Mouse (Mus musculus) bone marrow, adult 2 months (tissue): Measurements from ENCODE around the gene Blvrb. TPM values are rescaled to one million over a fixed set of nuclear protein-coding genes. Genes with fewer than 3 reads are reported as not detected.

Source experiments
- H3K27ac ChIP-seq: fragments of 200-500 bp; 2 replicates; pipeline ENCODE4 v1.5.1; 2012; ENCODE audit warnings: low read depth, mild to moderate bottlenecking, control low read depth, inconsistent platforms, low read length; ENCODE audit not compliant: control insufficient read depth, poor library complexity, insufficient read depth
- H3K4me1 ChIP-seq: fragments of 200-500 bp; 2 replicates; pipeline ENCODE4 v1.6.1; 2011; ENCODE audit warnings: low read length; ENCODE audit not compliant: control insufficient read depth, insufficient read depth
- H3K4me3 ChIP-seq: fragments of 200-500 bp; replicated peaks from 2 replicates; pipeline ENCODE3; 2011; ENCODE audit warnings: mild to moderate bottlenecking, low read depth, low read length, control low read depth; ENCODE audit not compliant: control insufficient read depth
- CTCF ChIP-seq: fragments of 200-500 bp; IDR thresholded peaks from 2 replicates; pipeline ENCODE4 v1.5.1; 2011; ENCODE audit warnings: low read length, control low read depth; ENCODE audit not compliant: control insufficient read depth, insufficient read depth
- POLR2A ChIP-seq: fragments of 200-500 bp; IDR thresholded peaks from 2 replicates; pipeline ENCODE4 v1.6.1; 2011; ENCODE audit warnings: low read depth, mild to moderate bottlenecking, control low read depth, low read length, borderline replicate concordance; ENCODE audit not compliant: control insufficient read depth
- WGBS: fragments of 180-500 bp; shearing (Covaris S2); methylation state at CpG from one replicate; pipeline ENCODE4 v1.1.7; 2018; 5-methylcytosine and 5-hydroxymethylcytosine counted together
- polyA plus RNA-seq: library from polyadenylated mRNA; stranded (reverse); fragments of >200 nt; gene quantifications from 2 replicates; pipeline ENCODE4 v1.2.4, GENCODE M21; 2011; ENCODE audit warnings: low replicate concordance; ENCODE audit not compliant: missing spikeins, insufficient read depth, insufficient read length

The Blvrb gene
- polyA plus RNA-seq, 1 experiment: 323 TPM

DNA sequence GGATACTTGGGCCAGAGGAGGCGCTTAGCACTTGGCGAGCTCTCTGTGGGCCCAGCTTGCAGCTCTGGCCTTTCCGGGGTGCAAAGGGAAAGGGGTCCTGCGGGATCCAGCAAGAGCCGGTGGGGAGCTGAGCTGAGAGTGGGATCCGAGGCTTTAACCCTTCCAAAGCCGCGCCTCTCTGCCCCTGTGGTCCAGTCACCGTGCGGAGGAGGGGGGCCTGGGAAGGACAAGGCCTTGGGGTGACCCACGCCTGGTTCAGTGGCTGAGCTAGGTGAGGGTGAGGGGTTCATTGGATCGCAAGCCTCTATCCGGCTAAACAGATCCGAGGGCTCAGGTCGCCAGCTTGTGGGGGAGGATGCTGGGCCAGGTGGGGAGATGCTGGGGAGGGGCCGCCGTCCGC is 1.7 kb upstream of the Blvrb start:
- H3K4me1 ChIP-seq: peaks cover 7% of the 10 kb centered on the region
- H3K4me3 ChIP-seq: no peak overlapping the region
- TF ChIP-seq POLR2A: no peak
- no peak for TF ChIP-seq CTCF
- 15% methylated on average over 18 of the region's 18 CpGs for WGBS
- H3K27ac ChIP-seq: no peak overlapping the region

DNA sequence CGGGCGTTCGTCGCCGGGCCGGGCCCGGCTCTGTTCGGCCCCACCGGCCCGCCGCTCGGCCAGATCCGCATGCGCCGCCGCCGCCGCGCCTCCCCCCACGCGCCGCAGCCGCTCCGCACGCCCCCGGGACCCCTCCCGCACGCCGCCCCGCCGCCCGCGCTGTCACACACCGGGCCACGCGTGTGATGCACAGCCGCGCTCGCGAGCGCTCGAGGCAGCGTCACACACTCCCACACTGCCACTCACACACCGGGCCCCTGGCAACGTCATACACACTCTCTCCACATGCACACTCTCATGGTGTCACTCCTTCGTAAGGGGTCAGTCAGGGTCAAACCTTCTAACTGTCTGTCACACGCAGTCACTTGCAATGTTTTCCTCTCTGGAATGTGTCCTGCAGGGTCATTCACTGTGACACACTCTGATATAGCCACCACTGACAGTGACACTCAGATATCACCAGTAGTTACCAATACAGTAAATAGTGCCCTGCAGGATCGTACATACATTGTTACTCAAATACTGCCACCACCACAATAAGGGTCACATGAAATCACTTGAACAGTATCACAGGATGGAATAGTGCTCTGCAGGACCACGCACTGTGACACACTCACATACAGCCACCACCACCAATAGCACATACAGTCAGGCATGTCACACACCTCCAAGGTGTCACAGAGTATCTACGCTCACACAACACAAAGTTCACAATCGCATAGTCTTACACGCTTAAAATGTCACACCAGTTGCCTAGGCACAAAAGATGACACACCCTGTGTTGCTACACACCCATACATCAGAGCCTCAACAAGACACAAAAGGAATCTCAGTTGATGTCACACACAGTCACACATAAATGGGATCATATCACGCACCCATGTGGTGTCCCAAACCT is 1.0 kb upstream of the Blvrb start:
- peaks cover 9% of the 10 kb centered on the region for H3K4me1 ChIP-seq
- 9% methylated on average over 53 of the region's 53 CpGs for WGBS
- no peak overlapping the region for H3K27ac ChIP-seq
- TF ChIP-seq CTCF: no peak
- no peak for TF ChIP-seq POLR2A
- peak overlapping the region; percentile 19 for H3K4me3 ChIP-seq

DNA sequence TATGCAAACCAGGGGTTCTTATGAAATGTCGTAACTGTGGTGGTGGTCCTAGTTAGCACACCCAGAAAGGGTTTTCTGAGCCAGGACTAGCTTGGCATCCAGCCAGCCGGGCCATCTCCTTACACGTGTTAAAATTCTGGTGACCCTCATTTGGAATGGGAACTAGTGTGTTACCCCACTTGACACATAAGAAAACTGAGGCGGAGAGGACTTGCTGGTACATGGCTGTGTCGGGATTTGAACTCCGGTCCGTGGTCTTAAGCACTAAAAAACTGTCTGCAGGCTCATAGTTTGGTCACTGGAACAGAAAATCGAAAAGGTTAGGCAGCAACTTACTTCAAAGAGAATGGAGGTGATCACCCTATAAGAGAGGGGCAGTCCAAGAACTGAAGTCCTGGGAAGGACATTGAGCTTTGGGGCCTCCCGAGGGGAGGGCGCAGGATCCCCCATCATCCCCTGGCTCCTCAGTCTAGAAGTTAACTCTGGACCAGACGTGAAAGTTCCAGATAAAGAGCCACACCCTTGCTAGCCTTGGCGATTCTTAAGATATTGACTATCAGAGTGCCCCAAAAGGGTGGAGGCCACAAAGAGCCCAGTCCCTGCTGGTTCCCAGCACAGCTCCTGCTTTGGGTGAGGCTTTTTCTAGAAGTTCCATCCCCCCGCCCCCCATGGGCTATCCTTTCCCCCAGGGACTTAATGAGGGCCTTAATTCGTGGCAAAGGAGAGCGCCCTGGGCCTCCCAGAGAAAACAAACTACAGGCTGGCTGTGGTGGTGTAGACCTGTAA is 836 bp downstream of the Blvrb start:
- Histone ChIP-seq H3K27ac (peak overlapping the region; percentile 93), H3K4me1 (peaks cover 12% of the 10 kb centered on the region), H3K4me3 (peak overlapping the region; percentile 82)
- 34% methylated on average over 15 of the region's 15 CpGs for WGBS
- TF ChIP-seq CTCF (no peak), POLR2A (no peak)

DNA sequence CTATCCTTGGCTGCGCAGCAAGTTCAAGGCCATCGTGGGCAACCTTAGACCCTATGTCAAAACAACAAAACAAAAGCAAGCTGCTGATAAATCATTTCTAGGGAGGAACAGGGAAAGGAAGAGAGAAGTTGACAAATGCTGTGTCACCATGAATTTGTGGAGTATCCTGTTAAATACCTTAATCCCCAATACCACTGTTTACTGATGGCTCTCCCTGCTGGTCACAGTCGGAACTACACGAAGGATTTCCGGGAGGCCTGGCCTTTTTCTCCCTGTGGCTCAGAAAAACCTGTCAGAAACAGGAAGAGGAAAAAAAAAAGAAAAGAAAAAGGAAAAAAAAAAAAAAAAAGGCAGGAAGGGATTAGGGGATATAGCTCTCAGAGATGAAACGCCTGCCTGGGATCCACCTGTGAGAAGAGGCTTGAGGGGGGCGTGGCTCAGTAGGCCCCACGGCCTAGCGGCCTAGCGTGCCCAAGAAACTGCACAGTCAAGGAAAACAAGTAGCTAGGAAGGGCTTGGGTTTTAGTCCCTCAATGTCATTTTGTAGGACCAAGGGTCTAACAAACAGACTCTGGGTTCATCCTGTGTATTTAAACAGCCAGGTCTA is 1.6 kb downstream of the Blvrb start:
- 39% methylated on average over 10 of the region's 10 CpGs for WGBS
- Histone ChIP-seq H3K27ac (peak overlapping the region; percentile 93), H3K4me3 (peak overlapping the region; percentile 60), H3K4me1 (peaks cover 12% of the 10 kb centered on the region)
- TF ChIP-seq POLR2A: peak; percentile 33; the same call in 1 of the 2 replicates
- TF ChIP-seq CTCF: peak; percentile 32; the same call in 1 of the 2 replicates

DNA sequence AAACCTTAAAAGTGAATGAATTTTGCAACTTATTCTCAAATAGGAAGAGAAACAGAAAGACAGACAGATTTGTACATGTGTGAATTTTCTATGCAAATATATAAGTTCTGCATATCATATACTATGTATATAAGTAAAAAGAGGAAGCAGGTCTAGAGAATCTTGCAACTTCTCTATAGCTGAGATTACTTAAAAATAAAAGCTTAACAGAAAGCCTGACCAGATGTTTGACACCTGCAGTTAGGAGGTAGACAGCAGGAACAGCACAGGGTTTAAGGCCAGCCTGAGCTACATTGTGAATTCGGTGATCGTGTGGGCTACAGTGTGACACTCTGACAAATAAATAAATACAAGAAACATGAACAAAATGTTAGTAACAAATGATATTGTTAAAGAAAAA is 3.6 kb downstream of the Blvrb start:
- no peak for TF ChIP-seq CTCF
- TF ChIP-seq POLR2A: no peak
- WGBS: 32% methylated on average over 2 of the region's 2 CpGs
- Histone ChIP-seq H3K4me1 (peaks cover 15% of the 10 kb centered on the region), H3K4me3 (no peak overlapping the region), H3K27ac (peak overlapping the region; percentile 32; the same call in 1 of the 2 replicates)

DNA sequence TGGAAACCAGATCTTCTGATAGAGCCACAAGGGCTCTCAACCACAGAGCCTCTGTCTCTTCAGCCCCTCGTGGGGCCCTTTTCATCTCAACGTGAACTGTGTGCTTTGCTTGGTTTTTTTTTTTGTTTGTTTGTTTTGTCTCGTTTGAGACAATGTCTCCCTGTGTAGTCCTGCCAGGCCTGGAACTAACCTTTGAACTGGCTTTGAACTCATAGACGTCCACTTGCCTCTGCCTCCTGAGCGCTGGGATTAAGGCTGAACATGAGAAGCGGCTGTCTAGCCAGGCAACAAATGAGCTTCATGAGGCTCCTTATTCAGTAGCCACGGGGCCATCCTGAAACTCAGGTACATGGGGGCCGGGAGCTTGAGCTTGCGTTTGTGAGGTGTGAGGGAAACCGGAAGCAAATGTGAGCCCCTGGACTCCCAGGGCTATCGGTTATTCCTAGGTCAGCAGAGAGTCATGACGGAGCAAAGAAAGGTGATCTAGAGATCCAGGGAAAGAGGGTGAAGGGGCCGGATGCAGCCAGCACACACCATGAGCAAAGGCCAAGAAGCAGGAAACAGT is 4.5 kb downstream of the Blvrb start:
- H3K4me1 ChIP-seq: peaks cover 10% of the 10 kb centered on the region
- peak overlapping the region; percentile 55 for H3K27ac ChIP-seq
- no peak for TF ChIP-seq POLR2A
- TF ChIP-seq CTCF: no peak
- no peak overlapping the region for H3K4me3 ChIP-seq
- WGBS: 85% methylated on average over 13 of the region's 13 CpGs

DNA sequence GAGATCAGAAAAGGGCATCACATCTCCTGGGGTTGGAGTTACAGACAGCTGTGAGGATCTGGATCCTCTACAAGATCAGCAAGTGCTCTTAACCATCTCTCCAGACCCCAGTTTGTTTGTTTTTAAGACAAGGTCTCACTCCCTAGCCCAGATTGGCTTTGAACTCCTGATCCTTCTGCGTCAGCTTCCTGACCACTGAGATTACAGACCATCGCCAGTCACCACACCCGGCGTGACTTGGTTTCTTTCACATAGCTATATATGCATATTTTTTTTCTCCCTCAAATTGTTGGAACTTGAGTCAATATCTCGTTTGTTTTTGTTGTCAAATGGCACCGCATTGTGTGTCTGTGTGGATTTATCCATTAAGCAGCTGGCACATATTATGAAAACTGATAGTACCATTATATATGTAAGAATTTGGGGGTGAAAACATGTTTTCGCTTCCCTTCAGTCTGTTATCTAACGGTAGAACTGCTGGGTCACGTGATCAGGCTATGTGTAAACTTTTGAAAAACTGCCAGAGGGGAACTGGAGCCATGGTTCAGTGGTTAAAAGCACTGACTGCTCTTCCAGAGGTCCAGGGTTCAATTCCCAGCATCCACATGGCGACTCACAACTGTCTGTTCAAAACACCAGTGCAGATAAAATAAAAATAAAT is 6.8 kb downstream of the Blvrb start:
- 29% methylated on average over 10 of the region's 10 CpGs for WGBS
- TF ChIP-seq CTCF (no peak), POLR2A (no peak)
- Histone ChIP-seq H3K4me3 (peak overlapping the region; percentile 20), H3K27ac (peak overlapping the region; percentile 79), H3K4me1 (peaks cover 11% of the 10 kb centered on the region)
